Mouse (Mus musculus) erythroblast, embryonic 14.5 days (primary cell): Measurements from ENCODE around the gene Cox15. TPM values are rescaled to one million over a fixed set of nuclear protein-coding genes. Genes with fewer than 3 reads are reported as not detected.

ENCODE experiments used
- H3K27me3 ChIP-seq: 2 replicates; pipeline ENCODE4 v1.6.1; 2012; ENCODE audit warnings: inconsistent platforms; ENCODE audit not compliant: control insufficient read depth
- H3K36me3 ChIP-seq: 2 replicates; pipeline ENCODE4 v1.6.1; 2012; ENCODE audit warnings: mild to moderate bottlenecking, inconsistent platforms; ENCODE audit not compliant: control insufficient read depth
- H3K4me1 ChIP-seq: 2 replicates; pipeline ENCODE4 v1.6.1; 2012; ENCODE audit warnings: inconsistent platforms; ENCODE audit not compliant: control insufficient read depth
- H3K4me3 ChIP-seq: replicated peaks from 2 replicates; pipeline ENCODE3; 2012; ENCODE audit warnings: moderate library complexity, mild to moderate bottlenecking, inconsistent platforms
- H3K9me3 ChIP-seq: 2 replicates; pipeline ENCODE4 v1.6.1; 2012; ENCODE audit warnings: low read length, inconsistent platforms, mixed read lengths; ENCODE audit not compliant: control insufficient read depth
- GATA1 ChIP-seq: IDR thresholded peaks from 2 replicates; pipeline ENCODE4 v1.6.1; 2012; ENCODE audit warnings: low read length, inconsistent platforms, mixed read lengths
- TAL1 ChIP-seq: IDR thresholded peaks from 3 replicates; pipeline ENCODE4 v1.6.1; 2012; ENCODE audit warnings: low read length, inconsistent platforms, mixed read lengths
- polyA plus RNA-seq: library from polyadenylated mRNA; stranded (reverse); fragments of >175 nt; gene quantifications from 2 replicates; pipeline ENCODE4 v1.2.3, GENCODE M21; 2012

The Cox15 gene
- polyA plus RNA-seq, 1 experiment, result 0.39 TPM

GRCm38 (mm10) chr19:43767549-43768322 is 14.9 kb upstream of the Cox15 start:
- Histone ChIP-seq H3K36me3 (peaks cover 4% of the 10 kb centered on the region), H3K9me3 (no peaks in the 10 kb centered on the region), H3K4me1 (no peaks in the 10 kb centered on the region; the same call in 1 of the 2 replicates), H3K27me3 (no peaks in the 10 kb centered on the region), H3K4me3 (no peak overlapping the region)
- TF ChIP-seq GATA1 (no peak), TAL1 (no peak)

DNA sequence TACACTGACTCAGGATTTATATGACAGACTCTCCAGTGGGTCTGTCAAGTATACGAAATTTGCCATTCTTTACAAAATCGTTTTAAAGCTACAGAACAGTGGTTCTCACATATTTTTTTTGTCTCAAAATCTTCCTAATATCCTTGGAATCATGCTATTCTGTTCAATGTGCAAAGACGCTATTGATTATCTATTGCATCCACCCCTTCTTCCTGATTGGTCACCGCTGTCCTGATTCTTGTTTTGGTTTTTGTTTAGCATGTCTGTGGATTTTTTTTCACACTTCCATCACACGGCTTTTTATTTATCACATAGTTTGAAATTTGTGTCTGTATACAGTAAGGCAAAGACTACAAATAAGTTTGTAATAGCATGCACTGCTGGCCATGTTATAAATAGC is 13.7 kb upstream of the Cox15 start:
- peaks cover 6% of the 10 kb centered on the region for H3K36me3 ChIP-seq
- H3K27me3 ChIP-seq, result no peaks in the 10 kb centered on the region
- H3K4me1 ChIP-seq, result no peaks in the 10 kb centered on the region; the same call in 1 of the 2 replicates
- H3K9me3 ChIP-seq, result no peaks in the 10 kb centered on the region
- no peak overlapping the region for H3K4me3 ChIP-seq
- TF ChIP-seq GATA1 (no peak), TAL1 (no peak)

- H3K4me1 ChIP-seq, result no peaks in the 10 kb centered on the region
- no peaks in the 10 kb centered on the region for H3K27me3 ChIP-seq
- no peak overlapping the region for H3K4me3 ChIP-seq
- no peaks in the 10 kb centered on the region for H3K9me3 ChIP-seq
- H3K36me3 ChIP-seq, result peaks cover 11% of the 10 kb centered on the region
- TF ChIP-seq TAL1, result no peak
- no peak for TF ChIP-seq GATA1
Measured at GRCm38 (mm10) chr19:43762410-43762809, 9.6 kb upstream of the Cox15 start.

DNA sequence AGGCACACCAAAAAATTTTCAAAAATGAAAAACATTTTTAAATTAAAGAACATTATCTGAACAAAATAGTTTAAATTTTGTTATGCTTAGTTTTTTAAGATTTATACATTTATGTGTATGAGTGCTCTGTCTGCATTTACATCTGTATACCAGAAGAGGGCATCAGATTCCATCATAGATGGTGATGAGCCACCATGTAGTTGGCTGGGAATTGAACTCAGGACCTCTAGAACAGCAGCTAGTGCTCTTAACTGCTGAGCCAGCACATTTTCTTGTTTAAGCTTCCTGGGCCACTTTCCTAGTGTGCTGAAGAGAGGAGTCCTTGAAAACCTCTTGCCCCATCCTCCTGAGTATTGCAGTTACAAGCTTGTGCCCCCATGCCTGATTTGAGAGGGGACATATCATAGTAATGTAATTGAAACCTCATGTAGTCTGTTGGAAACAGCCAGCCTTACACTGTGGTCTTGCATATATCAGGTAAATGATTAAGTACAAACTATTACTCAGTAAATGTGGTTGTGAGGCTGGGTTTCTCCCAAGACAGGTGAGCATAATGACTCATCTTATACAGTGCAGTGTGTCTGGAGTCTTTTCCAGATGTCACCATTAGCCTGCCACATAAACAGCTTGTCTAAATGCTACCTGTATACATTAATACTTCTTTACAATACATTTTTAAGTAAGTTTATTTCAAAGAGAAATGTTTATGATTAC is 8.9 kb upstream of the Cox15 start:
- H3K4me3 ChIP-seq, result no peak overlapping the region
- no peaks in the 10 kb centered on the region for H3K9me3 ChIP-seq
- peaks cover 11% of the 10 kb centered on the region for H3K36me3 ChIP-seq
- TF ChIP-seq GATA1 (no peak), TAL1 (no peak)
- H3K4me1 ChIP-seq, result no peaks in the 10 kb centered on the region
- H3K27me3 ChIP-seq, result no peaks in the 10 kb centered on the region

DNA sequence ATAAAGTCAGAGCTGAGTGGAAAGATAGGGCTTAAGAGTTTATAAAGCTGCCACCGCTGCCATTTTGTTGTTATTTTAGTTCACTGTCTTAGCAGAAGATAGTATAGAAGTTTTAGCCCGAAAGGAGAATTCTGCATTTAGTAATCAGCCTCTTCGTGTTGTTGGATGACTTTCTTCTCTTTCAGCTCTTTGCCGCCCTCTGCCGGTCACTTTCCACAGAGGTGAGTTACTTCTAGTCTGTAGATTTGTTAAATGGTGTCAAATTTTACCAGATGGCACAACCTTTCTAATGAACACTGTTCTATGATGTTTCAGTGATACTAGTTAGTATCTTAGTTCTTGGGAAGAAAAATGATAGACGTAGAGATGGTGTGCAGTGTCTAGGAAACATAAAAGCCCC is 7.7 kb upstream of the Cox15 start:
- TF ChIP-seq TAL1 (no peak), GATA1 (no peak)

DNA sequence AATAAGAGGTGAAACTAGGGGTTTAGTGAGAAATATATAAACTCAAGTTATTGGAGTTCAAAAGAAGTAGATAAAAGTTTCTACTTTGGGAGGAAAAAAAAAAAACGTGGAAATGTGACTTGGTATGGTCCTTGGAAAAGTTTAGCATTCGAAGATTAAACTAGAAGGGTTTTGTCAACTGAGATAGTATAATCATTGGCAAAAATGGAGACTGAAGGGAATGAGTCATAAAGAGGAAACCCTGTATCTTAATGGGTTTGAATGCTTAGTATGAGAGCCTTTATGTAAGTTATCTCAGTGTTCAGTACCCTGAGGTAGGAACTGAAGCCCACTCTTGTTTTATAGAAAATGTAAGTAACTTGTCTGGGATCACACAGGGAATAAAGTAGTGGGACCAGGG is 2.1 kb upstream of the Cox15 start:
- Histone ChIP-seq H3K4me1 (peaks cover 21% of the 10 kb centered on the region), H3K4me3 (no peak overlapping the region), H3K9me3 (no peaks in the 10 kb centered on the region), H3K36me3 (peaks cover 23% of the 10 kb centered on the region), H3K27me3 (no peaks in the 10 kb centered on the region)
- TF ChIP-seq TAL1 (no peak), GATA1 (no peak)

More for the DNA sequence above, 7.7 kb upstream of the Cox15 start:
- Histone ChIP-seq H3K4me3 (no peak overlapping the region), H3K36me3 (peaks cover 11% of the 10 kb centered on the region), H3K4me1 (no peaks in the 10 kb centered on the region), H3K27me3 (no peaks in the 10 kb centered on the region), H3K9me3 (no peaks in the 10 kb centered on the region)

DNA sequence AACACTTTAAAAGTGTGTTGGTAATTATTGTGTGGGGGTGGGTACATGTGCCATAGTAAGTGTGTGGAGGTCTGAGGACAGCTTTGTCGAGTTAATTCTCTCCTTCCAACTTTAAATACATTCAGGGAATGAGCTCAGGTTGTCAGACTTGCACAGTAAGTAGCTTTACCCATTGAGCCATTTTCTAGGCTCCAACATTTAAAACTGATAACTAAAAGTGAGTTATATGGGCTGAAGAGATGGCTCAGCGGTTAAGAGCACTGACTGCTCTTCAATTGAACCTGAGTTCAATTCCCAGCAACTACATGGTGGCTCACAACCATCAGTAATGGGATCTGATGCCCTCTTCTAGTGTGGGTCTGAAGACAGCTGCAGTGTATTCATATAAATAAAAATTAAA is 1.4 kb upstream of the Cox15 start:
- Histone ChIP-seq H3K4me3 (no peak overlapping the region), H3K36me3 (peaks cover 21% of the 10 kb centered on the region), H3K27me3 (no peaks in the 10 kb centered on the region), H3K9me3 (no peaks in the 10 kb centered on the region), H3K4me1 (peaks cover 21% of the 10 kb centered on the region)
- TF ChIP-seq TAL1, result no peak
- TF ChIP-seq GATA1, result no peak

GRCm38 (mm10) chr19:43753226-43753835 is 531 bp upstream of the Cox15 start:
- TF ChIP-seq GATA1 (no peak), TAL1 (no peak)
- H3K27me3 ChIP-seq, result no peaks in the 10 kb centered on the region
- H3K4me3 ChIP-seq, result peak overlapping the region; percentile 93
- H3K9me3 ChIP-seq, result no peaks in the 10 kb centered on the region
- peaks cover 29% of the 10 kb centered on the region for H3K36me3 ChIP-seq
- H3K4me1 ChIP-seq, result peaks cover 21% of the 10 kb centered on the region

- Histone ChIP-seq H3K36me3 (peaks cover 60% of the 10 kb centered on the region), H3K4me3 (no peak overlapping the region), H3K4me1 (peaks cover 21% of the 10 kb centered on the region), H3K9me3 (no peaks in the 10 kb centered on the region), H3K27me3 (no peaks in the 10 kb centered on the region)
- TF ChIP-seq TAL1, result no peak
- TF ChIP-seq GATA1, result peak; percentile 50
Measured at GRCm38 (mm10) chr19:43750008-43750407, 2.8 kb downstream of the Cox15 start.
